Mouse (Mus musculus) neutrophil, adult 5-6 weeks (primary cell): Measurements from ENCODE around the gene Peli2. TPM values are rescaled to one million over a fixed set of nuclear protein-coding genes. Genes with fewer than 3 reads are reported as not detected.
A peak's percentile ranks its signal among the peaks of the same experiment; 100 is the strongest.

ENCODE experiments used
- ATAC-seq: fragments of 151-379, 151-347 bp; 2 replicates; pipeline ENCODE4 v1.8.0; 2017; ENCODE audit warnings: mild to moderate bottlenecking, moderate TSS enrichment; ENCODE audit not compliant: insufficient number of reproducible peaks, poor library complexity, low FRiP score, severe bottlenecking; ENCODE audit errors: extremely low read depth
- total RNA-seq: library from RNA; stranded (forward); fragments of 200-1000 nt; gene quantifications from 2 replicates; pipeline ENCODE4 v1.2.3, GENCODE M21; 2017

Gene Peli2
- total RNA-seq, 1 experiment from 2014 or later, result 7.0 TPM

- ATAC-seq, result no peak
These were observed 3.4 kb downstream of the Peli2 start for GRCm38 (mm10) chr14:48124011-48124410.

GRCm38 (mm10) chr14:48124816-48125215, 4.2 kb downstream of the Peli2 start:
- ATAC-seq, result no peak

GRCm38 (mm10) chr14:48125971-48126370, 5.3 kb downstream of the Peli2 start:
- no peak for ATAC-seq

- no peak for ATAC-seq
These were observed 6.3 kb downstream of the Peli2 start for GRCm38 (mm10) chr14:48126931-48127330.

GRCm38 (mm10) chr14:48127609-48128185, 7.1 kb downstream of the Peli2 start:
- ATAC-seq, result no peak

- ATAC-seq, result no peak
These were observed 8.1 kb downstream of the Peli2 start for GRCm38 (mm10) chr14:48128701-48129100.

GRCm38 (mm10) chr14:48130021-48130420, 9.4 kb downstream of the Peli2 start:
- no peak for ATAC-seq

GRCm38 (mm10) chr14:48130761-48131575, 10.3 kb downstream of the Peli2 start:
- ATAC-seq, result no peak; the same call in 1 of the 2 replicates

- ATAC-seq, result peak; percentile 80; the same call in 1 of the 2 replicates
These were observed 10.9 kb downstream of the Peli2 start for GRCm38 (mm10) chr14:48131576-48131922.

- ATAC-seq, result no peak
These were observed 11.6 kb downstream of the Peli2 start for GRCm38 (mm10) chr14:48132241-48132640.

GRCm38 (mm10) chr14:48132865-48133802, 12.5 kb downstream of the Peli2 start:
- no peak for ATAC-seq

GRCm38 (mm10) chr14:48134344-48134743, 13.7 kb downstream of the Peli2 start:
- ATAC-seq, result no peak

- no peak for ATAC-seq
These were observed 15.3 kb downstream of the Peli2 start for GRCm38 (mm10) chr14:48135816-48136345.

- no peak for ATAC-seq
These were observed 17.1 kb downstream of the Peli2 start for GRCm38 (mm10) chr14:48137731-48138130.

GRCm38 (mm10) chr14:48138138-48138537, 17.5 kb downstream of the Peli2 start:
- ATAC-seq, result no peak

- no peak for ATAC-seq
These were observed 18.8 kb downstream of the Peli2 start for GRCm38 (mm10) chr14:48139409-48139808.

- no peak for ATAC-seq
These were observed 21.1 kb downstream of the Peli2 start for GRCm38 (mm10) chr14:48141694-48142093.

- ATAC-seq, result no peak
These were observed 22.1 kb downstream of the Peli2 start for GRCm38 (mm10) chr14:48142696-48143095.

- no peak for ATAC-seq
These were observed 22.5 kb downstream of the Peli2 start for GRCm38 (mm10) chr14:48143141-48143540.
